Mouse (Mus musculus) monocyte, adult 5-6 weeks (primary cell): ENCODE measurements around the gene Prkg1. TPM values are rescaled to one million over a fixed set of nuclear protein-coding genes. Genes with fewer than 3 reads are reported as not detected.

Experiments
- ATAC-seq: fragments of 153-309, 156-312 bp; replicated peaks from 2 replicates; pipeline ENCODE4 v1.8.0; 2017; ENCODE audit warnings: mild to moderate bottlenecking; ENCODE audit not compliant: low TSS enrichment, insufficient number of reproducible peaks, severe bottlenecking, poor library complexity, low FRiP score
- total RNA-seq: library from RNA; stranded (forward); fragments of 200-1000, 200-491, 200-594 nt; gene quantifications from 3 replicates; pipeline ENCODE4 v1.2.3, GENCODE M21; 2017

Prkg1 gene
- total RNA-seq, 1 experiment from 2014 or later, result 0.57 TPM

DNA sequence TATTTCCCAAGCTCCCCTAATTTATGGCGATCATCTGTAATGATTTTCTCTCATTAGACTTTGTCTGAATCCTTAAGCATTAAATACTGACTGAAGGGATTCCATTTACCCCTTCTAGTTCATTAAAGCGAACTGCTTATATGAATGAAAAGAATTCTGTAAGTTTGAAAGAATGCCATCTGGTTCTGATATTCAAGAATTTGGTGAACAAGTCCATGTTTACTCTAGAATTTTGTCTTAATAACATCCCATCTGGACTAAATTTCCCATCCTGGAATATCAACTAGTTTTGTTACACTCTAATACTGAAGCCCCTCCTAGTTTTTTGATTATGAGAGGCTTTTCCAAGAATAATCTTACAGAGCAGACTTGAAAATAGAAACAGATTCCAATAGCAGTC, 258.5 kb downstream of the Prkg1 start:
- ATAC-seq, result no peak

DNA sequence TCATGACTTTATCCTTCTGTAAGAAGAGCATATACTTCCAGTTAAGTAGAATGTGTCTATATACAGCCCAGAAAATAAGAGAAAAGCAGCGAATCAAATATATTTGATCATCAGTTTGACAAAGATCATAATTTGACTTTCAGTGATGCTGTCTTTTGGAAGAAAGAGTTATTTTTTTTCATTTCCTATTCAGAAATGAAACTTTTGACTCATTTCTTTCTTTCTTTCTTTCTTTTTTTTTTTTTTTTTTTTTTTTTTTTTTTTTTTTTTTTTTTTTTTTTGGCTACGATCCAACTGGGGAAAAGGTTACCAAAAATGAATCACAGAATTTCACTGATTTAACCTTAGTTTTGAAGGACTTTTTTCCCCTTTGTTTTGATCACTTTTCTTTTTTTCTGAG, 259.8 kb downstream of the Prkg1 start:
- no peak for ATAC-seq

DNA sequence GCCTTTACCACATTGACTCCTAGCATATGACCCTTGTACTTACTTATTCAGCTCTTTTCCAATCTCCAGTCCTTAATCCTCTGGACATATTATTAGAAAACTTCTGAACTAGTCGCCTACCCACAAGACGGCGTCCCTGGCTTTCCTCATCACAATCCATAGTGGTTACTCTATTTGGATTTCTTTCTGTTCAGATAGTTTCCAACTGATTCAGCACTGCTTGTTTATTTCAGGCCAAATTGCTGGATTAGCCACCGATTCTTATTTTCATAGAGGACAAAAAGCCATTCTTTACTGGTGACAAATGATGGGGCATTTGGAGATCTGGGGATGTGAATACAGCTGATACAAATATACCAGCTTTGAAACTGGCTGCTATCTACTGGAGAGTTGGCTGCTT, 267.4 kb downstream of the Prkg1 start:
- no peak for ATAC-seq

DNA sequence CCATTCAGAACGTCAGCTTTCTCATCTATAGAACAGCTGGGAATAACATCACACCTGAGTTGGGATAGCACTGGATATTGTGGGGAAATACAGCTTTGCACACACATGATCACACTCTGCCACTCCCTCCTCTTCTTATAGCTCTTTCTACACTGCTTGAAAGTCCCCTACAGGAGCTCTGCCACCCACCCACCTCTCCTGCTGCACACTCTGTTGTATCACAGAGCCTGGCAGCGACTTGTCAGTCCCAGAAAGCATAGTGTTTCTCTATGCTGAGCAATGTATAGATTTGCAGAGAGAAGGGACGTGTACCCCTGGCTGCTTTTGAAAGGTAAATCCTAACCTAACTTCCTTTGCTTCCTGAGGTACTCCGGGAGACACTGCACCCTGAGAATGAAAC, 275.2 kb downstream of the Prkg1 start:
- no peak for ATAC-seq

DNA sequence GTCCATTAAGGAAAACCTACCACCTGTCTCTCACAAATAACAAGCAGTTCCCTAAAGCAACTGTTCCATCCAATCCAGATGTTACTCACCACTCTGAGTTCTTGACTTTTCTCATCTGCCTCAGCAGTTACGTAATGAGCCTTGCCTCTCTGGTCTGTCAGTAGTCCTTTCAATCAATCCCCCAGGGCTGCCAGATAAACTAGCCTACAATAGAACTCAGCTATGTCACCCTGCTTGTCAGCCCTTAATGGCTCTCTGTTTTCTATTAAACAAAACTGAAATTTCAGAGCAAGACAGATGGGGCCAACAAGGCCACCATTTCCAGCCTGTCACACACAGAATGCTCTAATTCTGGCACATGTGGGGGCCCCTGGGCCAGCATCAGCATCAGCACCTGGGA, 293.1 kb downstream of the Prkg1 start:
- no peak for ATAC-seq

DNA sequence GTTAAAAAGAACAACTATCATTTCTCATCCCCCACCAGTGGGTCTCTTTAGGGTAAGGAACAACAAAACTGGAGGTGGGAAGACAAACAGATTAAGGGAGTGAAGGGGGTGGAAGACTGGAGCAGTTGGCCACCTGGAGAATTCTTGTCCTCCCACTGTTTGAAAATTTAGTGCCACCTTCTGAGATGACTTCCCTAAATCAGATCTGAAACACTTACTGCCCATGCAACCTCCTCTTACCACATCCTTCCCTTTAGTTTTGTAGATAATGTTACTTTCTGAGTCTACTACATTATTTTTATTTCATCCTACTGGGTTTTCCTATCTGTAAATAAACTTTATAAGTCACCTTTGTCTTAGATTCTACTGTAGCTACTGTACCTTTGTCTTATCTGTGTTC, 304.6 kb downstream of the Prkg1 start:
- ATAC-seq, result no peak

DNA sequence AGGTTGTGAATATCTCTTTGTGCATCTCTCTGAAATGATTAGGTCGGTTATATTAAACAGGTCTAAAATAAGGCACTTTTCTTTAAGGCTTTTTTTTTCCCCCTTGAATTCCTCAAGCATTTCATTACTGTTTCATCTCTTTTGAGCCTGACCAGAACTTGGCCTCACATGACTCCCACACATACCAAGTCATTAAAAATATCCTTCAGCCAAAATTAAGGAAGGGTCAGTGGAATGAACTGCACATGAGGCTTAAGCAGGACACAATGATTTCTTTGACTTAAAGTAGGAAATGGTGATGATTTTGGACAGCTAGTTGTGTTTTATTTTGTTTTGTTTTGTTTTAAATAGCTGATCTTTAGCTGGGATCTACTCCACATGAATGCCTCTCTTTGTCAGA, 320.7 kb downstream of the Prkg1 start:
- ATAC-seq, result no peak

DNA sequence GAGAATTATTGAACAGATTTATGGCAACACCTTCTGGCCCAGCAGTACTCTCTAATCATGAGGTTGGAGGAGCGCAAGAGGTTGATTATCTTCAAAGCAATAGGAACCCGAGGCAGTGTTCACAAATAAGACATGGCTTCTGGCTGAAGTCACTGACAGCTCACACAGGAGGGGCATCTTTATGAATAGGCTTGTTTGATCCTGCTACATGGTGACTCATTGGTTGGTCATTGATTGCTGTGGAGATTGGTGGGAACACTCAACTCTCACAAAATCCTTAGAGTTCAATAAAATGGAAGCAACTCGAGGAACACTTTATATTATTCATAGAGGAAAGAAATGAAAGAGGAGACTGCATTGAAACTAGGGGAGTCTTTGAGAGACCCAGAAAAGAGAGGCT, 322.5 kb downstream of the Prkg1 start:
- ATAC-seq, result no peak

DNA sequence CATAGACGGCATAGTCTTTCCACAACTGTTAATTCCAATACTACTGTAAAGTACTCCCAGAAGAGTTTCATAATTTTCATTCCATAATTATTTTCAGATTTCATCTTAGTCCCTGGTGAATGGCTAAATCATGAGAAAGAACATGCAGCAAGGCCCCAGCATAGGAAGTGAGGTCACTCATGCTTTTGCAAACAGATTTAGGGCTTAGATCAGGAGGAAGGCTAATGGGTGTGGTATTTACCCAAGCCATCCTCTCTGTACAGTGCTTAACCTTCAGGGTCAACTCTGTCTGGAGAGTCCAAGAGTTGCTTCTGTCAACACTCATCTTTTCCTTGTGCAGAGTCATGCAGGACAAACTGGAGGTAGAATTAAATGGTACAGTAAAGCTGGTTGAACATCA, 331.4 kb downstream of the Prkg1 start:
- ATAC-seq, result no peak

DNA sequence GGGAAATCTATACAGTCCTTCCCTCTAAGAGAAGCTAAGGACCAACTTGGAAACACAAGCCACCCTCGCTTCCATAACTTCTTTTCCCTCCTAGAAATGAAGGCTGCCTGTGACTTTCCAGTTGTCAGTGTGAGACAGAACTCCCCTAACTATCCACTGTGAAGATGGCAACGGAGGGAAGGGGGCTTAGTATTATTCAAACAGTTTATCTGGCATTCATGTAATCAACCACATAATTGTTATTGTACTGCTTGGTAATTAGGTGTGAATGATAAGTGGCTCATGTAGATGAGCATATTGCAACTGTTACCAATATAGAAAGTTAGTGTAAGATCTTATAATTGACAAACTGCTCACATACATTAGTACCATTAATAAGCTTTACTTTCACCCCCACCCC, 333.4 kb downstream of the Prkg1 start:
- no peak for ATAC-seq

DNA sequence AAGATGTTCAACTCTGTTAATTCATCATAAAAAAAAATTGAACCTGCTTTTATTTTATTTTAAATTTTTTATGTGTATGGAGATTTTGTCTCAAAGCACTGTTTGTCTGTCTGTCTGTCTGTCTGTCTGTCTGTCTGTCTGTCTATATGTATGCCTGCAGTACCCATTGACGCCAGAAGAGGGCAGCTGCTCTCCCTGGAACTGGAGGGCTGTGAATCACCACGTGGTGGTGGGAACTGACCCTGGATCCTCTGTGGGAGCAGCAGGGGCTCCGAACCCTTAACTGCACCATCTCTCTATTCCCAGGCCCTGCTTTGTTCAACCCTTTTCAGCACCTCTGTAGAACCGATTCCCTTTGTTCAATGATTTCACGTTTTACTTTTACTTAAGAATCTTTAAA, 338.7 kb downstream of the Prkg1 start:
- no peak for ATAC-seq

DNA sequence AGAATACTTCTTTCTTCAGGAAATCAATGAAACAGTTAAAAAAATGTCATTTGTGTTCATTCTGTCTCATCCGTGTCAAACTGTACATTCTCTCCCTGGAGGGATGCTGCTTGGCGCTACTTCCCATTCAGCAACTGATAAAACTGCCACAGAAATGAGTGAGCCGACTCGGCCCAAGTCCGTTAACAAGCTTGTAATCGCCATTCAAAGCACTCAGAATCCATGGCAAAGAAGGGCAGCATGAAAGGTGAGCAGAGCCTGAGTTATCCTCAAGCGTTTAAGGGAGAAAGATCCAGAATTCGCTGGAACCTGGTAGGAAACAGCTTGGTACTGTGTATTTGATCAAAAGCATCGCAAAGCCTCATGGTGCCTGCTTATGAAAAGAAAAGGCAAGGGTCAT, 339.6 kb downstream of the Prkg1 start:
- ATAC-seq, result no peak

DNA sequence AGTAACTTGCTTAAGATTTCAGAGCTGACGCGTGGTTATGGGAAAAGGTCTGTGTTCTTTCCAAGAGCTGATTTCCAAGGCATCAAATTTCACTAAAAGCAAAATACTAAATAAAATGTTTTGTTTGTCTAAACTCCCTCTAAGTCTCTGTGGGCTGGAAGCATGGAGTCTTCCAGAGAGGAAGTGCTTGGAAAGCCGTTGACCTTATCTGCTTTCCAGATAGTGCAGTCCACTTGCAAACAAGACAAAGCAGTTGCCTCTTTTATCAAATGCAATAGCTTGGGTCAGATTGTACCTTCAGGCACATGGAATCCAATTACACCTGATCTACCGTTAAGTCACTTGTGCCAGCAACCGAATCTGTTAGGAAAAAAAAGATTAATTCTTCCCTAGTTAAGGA, 340.5 kb downstream of the Prkg1 start:
- no peak for ATAC-seq

DNA sequence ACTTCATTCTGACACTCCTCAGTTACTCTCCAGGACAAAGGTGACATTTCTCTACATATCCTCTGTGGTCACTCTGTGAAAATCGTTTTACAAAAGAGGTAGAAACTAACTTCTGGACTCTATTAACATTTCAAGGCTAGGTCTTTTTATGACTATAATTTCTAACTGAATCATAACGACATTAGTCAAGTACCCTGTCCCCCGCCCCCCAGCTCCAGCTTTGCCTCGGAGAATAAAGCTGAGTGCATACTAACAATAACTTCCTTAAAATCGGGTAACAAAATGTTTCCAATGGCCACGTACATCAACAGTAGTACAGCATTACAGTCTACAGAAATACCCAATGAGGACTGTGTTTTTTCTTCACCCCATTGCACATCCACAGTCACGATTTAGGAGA, 351.3 kb downstream of the Prkg1 start:
- ATAC-seq, result no peak

DNA sequence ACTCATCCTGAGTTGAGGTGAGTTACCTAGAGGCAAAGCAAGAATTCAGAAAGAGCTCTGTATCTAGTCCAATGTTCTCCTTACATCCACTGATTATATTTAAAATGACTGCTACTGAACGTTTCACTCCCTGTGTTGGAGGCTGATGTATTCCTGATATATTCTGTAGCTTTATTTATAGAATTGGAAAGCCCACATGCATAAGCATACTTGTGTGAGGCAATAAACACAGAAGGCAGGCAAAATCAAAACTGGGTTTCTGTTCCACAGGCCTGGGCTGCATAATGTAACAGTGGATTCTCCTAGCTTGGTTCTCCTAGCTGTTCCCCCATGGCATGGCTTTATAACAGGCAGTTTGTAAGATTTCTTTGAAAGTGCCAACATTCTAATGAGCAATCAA, 368.7 kb downstream of the Prkg1 start:
- no peak for ATAC-seq

DNA sequence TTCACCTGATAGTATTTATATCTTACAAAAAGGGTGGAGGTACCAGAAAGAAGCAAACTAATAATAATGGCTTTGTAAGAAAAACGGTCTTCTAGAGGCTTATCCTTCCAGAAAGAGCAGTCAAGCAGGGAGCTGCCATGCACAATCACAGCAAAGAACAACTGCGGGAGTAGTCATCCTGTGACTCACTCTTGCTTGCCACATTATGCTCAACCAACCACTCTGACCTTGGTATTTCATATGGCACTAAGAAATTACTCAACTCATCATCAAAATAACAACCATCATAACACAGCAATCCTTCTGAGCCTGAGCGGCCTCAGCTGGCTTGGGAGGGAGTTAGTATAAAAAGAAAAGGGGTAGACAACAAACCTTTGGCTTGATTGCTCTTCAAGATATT, 379.5 kb downstream of the Prkg1 start:
- no peak for ATAC-seq

DNA sequence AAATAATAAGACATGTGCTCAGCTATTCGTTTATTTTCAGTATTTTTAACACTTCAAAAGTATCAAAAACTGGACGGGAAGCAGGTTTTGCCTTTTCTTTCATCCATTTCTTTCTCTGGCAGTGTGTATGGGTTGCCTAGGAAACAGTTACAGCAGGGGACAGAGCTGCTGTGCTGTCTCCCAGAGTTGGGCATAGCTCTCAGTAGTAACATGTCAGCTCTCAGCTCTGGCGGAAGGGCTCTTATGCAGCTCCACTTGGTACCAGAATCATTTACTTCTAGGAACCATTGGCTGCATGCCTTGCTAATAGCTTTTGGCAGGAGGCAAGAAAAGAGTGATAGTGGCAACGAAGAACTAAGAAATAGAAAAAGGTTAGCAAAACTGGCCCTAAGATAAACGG, 381.0 kb downstream of the Prkg1 start:
- ATAC-seq, result no peak

DNA sequence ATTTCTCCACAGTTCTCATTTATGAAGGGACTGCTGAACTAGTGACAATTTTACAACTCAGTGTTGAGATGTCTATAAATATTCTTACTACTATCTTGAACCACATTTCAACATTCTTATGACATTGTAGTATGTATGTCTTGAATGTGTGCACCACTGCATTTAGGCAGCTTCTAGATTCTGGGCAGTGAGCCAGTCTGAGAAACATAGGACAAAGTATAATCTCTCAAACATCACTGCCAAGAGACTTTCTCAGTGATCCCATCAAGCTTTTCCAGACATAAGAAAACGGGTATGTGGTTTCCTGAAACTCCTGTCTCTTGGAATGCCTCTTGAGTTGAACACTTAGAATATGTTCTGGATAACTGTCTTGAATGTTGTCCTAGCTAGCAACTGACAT, 394.7 kb downstream of the Prkg1 start:
- no peak for ATAC-seq

DNA sequence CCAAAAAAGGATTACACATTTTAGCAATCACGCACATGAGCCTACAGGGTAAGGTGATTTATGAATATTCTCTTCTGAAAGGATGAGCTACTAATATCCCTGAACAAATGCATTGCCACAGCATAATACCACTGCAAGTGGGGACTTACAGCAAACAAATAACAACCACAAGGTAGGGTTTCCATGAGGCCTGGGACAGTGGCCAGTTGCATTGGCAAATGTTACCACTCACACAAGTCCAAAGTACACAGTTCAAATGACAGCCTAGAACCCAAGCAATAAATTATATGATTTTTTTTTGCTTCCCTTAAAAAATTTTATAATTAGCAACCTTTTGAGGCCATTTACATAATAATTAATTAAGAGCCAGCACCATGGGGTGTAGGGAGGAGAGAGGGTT, 395.7 kb downstream of the Prkg1 start:
- no peak for ATAC-seq

DNA sequence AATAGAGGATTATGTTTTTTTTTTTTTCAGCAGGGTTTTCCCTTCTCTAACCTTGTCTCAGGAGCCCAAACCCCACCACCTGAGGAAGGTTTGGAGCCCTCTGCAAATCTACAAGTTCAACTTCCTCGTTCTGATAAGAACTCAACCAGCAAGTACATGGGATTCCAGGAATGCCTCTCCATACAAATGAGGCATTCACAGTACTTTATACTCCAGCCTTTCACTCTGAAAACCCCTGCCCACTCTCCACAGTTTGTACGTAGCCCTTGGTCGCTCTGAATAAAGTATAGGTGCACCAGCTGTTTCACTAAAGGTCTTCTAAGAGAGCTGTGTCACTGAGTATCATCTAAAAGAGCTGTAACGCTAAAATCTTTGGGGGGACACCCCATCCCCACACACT, 402.8 kb downstream of the Prkg1 start:
- no peak for ATAC-seq

DNA sequence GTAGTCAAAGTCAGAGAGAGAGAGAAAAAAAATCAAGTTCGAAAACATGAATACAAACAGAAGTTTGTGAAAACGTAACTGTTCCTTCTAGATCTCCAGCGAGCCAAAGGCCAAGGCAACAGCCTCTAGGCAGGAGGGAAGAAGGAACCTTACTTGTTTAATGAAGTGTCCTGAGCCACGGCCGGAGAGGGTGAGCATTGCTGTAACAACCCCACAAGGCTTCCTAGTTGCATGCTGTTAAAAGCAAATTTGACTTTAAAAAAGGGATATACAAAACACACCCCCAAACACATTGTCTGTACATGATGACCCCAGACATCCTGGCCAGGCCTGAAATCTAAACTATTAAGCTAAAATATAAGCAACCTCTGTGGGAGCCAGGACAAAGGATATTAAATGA, 403.3 kb downstream of the Prkg1 start:
- no peak for ATAC-seq

DNA sequence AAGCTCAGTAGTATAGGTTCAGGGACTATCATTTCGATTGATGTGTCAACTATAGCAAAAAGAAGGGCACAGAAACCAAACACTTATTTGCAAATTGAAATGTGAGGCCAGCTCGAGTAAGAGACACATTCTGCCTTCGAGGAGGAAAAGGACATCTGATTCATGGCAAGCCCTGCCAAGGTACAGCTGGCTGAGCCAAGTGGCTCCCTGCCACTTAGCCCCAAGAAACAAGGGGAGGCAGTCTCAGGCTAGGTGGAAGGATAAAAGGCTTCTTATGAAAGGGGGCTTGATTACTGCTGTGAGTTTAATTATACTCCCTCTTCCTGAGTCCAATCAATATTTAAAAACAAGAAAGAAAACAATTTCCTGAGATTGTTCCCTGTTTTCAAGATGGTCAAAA, 403.7 kb downstream of the Prkg1 start:
- no peak for ATAC-seq
